Mouse (Mus musculus): Measurements from ENCODE around the gene Rps6ka3.

- TF ChIP-seq CTCF (IDR thresholded peaks at IDR 0.05; ENCODE audit: insufficient read depth, low read depth, low read length) (no peak), POLR2A (IDR thresholded peaks at IDR 0.05; ENCODE audit: insufficient read depth, low read depth, low read length) (no peak)
Observed at GRCm38 (mm10) chrX:159315293-159315692, 105.2 kb downstream of the Rps6ka3 start.
